14 mouse cellular contexts compared by ENCODE assay signal in the genomic region with DNA sequence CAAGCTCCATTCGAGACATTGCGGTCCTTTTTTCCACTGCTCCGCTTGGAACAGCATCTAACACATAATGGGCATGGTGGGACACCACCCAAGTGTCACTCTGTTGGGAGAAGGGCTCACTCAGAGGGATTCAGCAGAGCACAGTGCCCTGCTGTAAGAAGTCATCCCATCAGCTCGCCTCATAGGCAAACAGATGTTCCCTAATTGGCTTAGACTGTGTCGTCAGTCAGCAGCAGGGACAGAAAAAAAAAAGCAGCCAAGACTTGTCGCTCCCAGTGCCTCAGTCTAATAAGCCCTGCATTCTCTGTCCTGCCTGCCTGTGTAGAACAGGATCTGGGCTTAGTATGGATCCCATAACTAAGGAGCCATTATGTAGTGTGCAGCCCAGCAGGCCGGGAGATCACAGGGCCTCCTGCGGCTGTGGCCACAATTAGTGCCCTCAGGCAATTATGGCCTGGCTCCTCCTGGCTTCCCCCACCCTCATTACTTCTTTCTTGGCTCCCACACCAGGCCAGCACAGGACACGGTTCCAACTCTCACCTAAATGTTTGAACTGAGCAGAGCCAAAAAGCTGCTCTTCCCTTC. TPM values are rescaled to one million over a fixed set of nuclear protein-coding genes. Genes with fewer than 3 reads are reported as not detected.
A peak's percentile ranks its signal among the peaks of the same experiment; 100 is the strongest.
DNase-seq lines count a peak whose midpoint lies in the region; ATAC-seq and TF ChIP-seq lines count a peak whose summit lies in the region.
"Had no signal": no experiment of that assay in that cellular context is flagged by ENCODE, and none has a peak within 500 bp of the region (broad histone marks: within the 10 kb centered on the region; RNA-seq: fewer than 3 reads in every experiment).

No protein-coding gene starts in this region.

- no peaks in the 10 kb centered on the region for H3K27me3 ChIP-seq in neural tube, embryonic 11.5 days (ENCODE audit: control insufficient read depth, insufficient read depth, low read length)
- no peaks in the 10 kb centered on the region for H3K27me3 ChIP-seq in forebrain, embryonic 15.5 days
- H3K27me3 ChIP-seq in limb, embryonic 14.5 days (ENCODE audit: control insufficient read depth, insufficient read depth, low read length): no peaks in the 10 kb centered on the region
- H3K27me3 ChIP-seq in kidney, embryonic 15.5 days: no peaks in the 10 kb centered on the region

- H3K9ac ChIP-seq in neural tube, embryonic 11.5 days (ENCODE audit: low read length): no peak overlapping the region
- no peak overlapping the region for H3K9ac ChIP-seq in forebrain, embryonic 15.5 days (replicated peaks)
- H3K9ac ChIP-seq in limb, embryonic 14.5 days (ENCODE audit: low read depth, low read length, severe bottlenecking): no peak overlapping the region
- no peak overlapping the region for H3K9ac ChIP-seq in kidney, embryonic 15.5 days

- 35% methylated on average over 9 of the region's 9 CpGs for WGBS in neural tube, embryonic 11.5 days
- 18% methylated on average over 9 of the region's 9 CpGs for WGBS in forebrain, embryonic 15.5 days
- 33% methylated on average over 9 of the region's 9 CpGs for WGBS in limb, embryonic 14.5 days
- 52% methylated on average over 9 of the region's 9 CpGs for WGBS in kidney, embryonic 15.5 days

- H3K4me3 ChIP-seq in neural tube, embryonic 11.5 days (ENCODE audit: low read depth, low read length): no peak overlapping the region
- H3K4me3 ChIP-seq in forebrain, embryonic 15.5 days: no peak overlapping the region
- no peak overlapping the region for H3K4me3 ChIP-seq in limb, embryonic 14.5 days (replicated peaks; ENCODE audit: low read length)
- H3K4me3 ChIP-seq in kidney, embryonic 15.5 days (replicated peaks): no peak overlapping the region

- no peaks in the 10 kb centered on the region for H3K9me3 ChIP-seq in neural tube, embryonic 11.5 days (ENCODE audit: control insufficient read depth, low read length)
- no peaks in the 10 kb centered on the region for H3K9me3 ChIP-seq in forebrain, embryonic 15.5 days
- H3K9me3 ChIP-seq in limb, embryonic 14.5 days (ENCODE audit: control insufficient read depth, low read length): no peaks in the 10 kb centered on the region
- no peaks in the 10 kb centered on the region for H3K9me3 ChIP-seq in kidney, embryonic 15.5 days (replicated peaks)

- no peak for DNase-seq in neural tube, embryonic 11.5 days (ENCODE audit: low spot score)
- DNase-seq in neural tube, embryonic 10.5 days (ENCODE audit: extremely low spot score, low spot score): no peak
- DNase-seq in limb, embryonic 14.5 days (ENCODE audit: low spot score): peak; percentile 49
- DNase-seq in retina, postnatal 7 days (ENCODE audit: low read depth, low spot score): peak; percentile 78
- no peak for DNase-seq in heart, adult 18-20 months
- DNase-seq in heart, adult 9 months (ENCODE audit: low spot score in 2 of 2): no peak
- DNase-seq: cerebellum, adult 11-12 months; heart, postnatal 14 days; kidney, postnatal 10 days; thymus, adult 2 months had no signal

- 0 out of 2 replicates have a peak overlapping the region, but pooled peaks have one; percentile 14 for H3K27ac ChIP-seq in neural tube, embryonic 11.5 days (ENCODE audit: low read depth, low read length)
- H3K27ac ChIP-seq in forebrain, embryonic 15.5 days (replicated peaks): peak overlapping the region; percentile 21
- 0 out of 2 replicates have a peak overlapping the region, but pooled peaks have one; percentile 3 for H3K27ac ChIP-seq in limb, embryonic 14.5 days (replicated peaks; ENCODE audit: low read depth, low read length)
- no peak overlapping the region for H3K27ac ChIP-seq in kidney, embryonic 15.5 days

- H3K4me1 ChIP-seq in neural tube, embryonic 11.5 days (ENCODE audit: control insufficient read depth, insufficient read depth, low read length): no peaks in the 10 kb centered on the region
- peaks cover 27% of the 10 kb centered on the region for H3K4me1 ChIP-seq in forebrain, embryonic 15.5 days
- peaks cover 35% of the 10 kb centered on the region for H3K4me1 ChIP-seq in limb, embryonic 14.5 days (ENCODE audit: control insufficient read depth, insufficient read depth, low read length)
- H3K4me1 ChIP-seq in kidney, embryonic 15.5 days: peaks cover 14% of the 10 kb centered on the region

- H3K4me2 ChIP-seq in neural tube, embryonic 11.5 days (ENCODE audit: low read depth): no peak overlapping the region
- H3K4me2 ChIP-seq in forebrain, embryonic 15.5 days (replicated peaks): no peak overlapping the region
- no peak overlapping the region for H3K4me2 ChIP-seq in limb, embryonic 14.5 days (replicated peaks; ENCODE audit: low read depth, low read length, severe bottlenecking)
- H3K4me2 ChIP-seq in kidney, embryonic 15.5 days: no peak overlapping the region
- H3K4me2 ChIP-seq: liver, embryonic 11.5 days had no signal

- no peak for TF ChIP-seq POLR2A in limb, embryonic 14.5 days (IDR thresholded peaks at IDR 0.05; ENCODE audit: borderline replicate concordance, extremely low read depth, insufficient read depth, insufficient read length)

- H3K36me3 ChIP-seq in neural tube, embryonic 11.5 days (ENCODE audit: control insufficient read depth, insufficient read depth, low read length): no peaks in the 10 kb centered on the region
- H3K36me3 ChIP-seq in forebrain, embryonic 15.5 days: no peaks in the 10 kb centered on the region
- no peaks in the 10 kb centered on the region for H3K36me3 ChIP-seq in limb, embryonic 14.5 days (ENCODE audit: control insufficient read depth, insufficient read depth, low read length)
- no peaks in the 10 kb centered on the region for H3K36me3 ChIP-seq in kidney, embryonic 15.5 days

- no peak for ATAC-seq in neural tube, embryonic 11.5 days (ENCODE audit: insufficient read depth, low FRiP score, low TSS enrichment)
- ATAC-seq in forebrain, embryonic 15.5 days (replicated peaks): peak; percentile 80
- peak; percentile 51 for ATAC-seq in limb, embryonic 14.5 days (ENCODE audit: low FRiP score, low read depth)
- no peak for ATAC-seq in kidney, embryonic 15.5 days (replicated peaks; ENCODE audit: low FRiP score)
- ATAC-seq: activated CD4-positive, CD25-positive, alpha-beta regulatory T cell, adult 4 months had no signal

RNA-seq across cellular contexts. Expression of gene Tspan11, which starts 31.6 kb away (rescaled TPM):
- 10.3 and 11.7 TPM in 2 replicates for polyA plus RNA-seq in neural tube, embryonic 11.5 days (2014; fragmentation: Nextera tagmentation; extraction: Ambion mirVana)
- 10.8 and 11.8 TPM in 2 replicates for polyA plus RNA-seq in forebrain, embryonic 15.5 days (2015; fragmentation: Nextera tagmentation; extraction: Ambion mirVana)
- 18.5 and 20.1 TPM in 2 replicates for polyA plus RNA-seq in limb, embryonic 14.5 days (2012; rRNA removed)
- polyA plus RNA-seq in limb, embryonic 14.5 days (2014; fragmentation: Nextera tagmentation; extraction: Ambion mirVana): 19.8 and 25.2 TPM in 2 replicates
- 7.5 and 7.6 TPM in 2 replicates for polyA plus RNA-seq in kidney, embryonic 15.5 days (2015; fragmentation: Nextera tagmentation; extraction: Ambion mirVana)
- 1 to 10 TPM in 1 of 2 experiments, under 1 TPM in 1; 0.57 to 1.2 TPM for total RNA-seq in heart, adult 18-20 months (2021)
- polyA plus RNA-seq: activated CD4-positive, CD25-positive, alpha-beta regulatory T cell, adult 4 months had no signal

Comparison
In these comparisons a context has a peak if more than half of its experiments do, and no peak if none do; other contexts are left out.
1. ATAC-seq: peak in forebrain, embryonic 15.5 days (single experiment) and limb, embryonic 14.5 days (single experiment); none in neural tube, embryonic 11.5 days (single experiment) and kidney, embryonic 15.5 days (single experiment).
2. DNase-seq: peak in limb, embryonic 14.5 days (single experiment) and retina, postnatal 7 days (single experiment); none in neural tube, embryonic 11.5 days (single experiment), neural tube, embryonic 10.5 days (single experiment), heart, adult 18-20 months (0 of 2) and heart, adult 9 months (0 of 2).